Mouse (Mus musculus) frontal cortex, postnatal 10 days (tissue): ENCODE results near the gene Zfp217.
A peak's percentile ranks its signal among the peaks of the same experiment; 100 is the strongest.

Experiments
- DNase-seq, 2 experiments: peaks; one replicate each; pipeline ENCODE4 v3.0.0; 2022; ENCODE audit warnings: low spot score in 2 of 2, mixed read lengths in 1 of 2

Gene Zfp217

GRCm38 (mm10) chr2:170133093-170133731 lies 14.7 kb downstream of the Zfp217 start:
- DNase-seq = peak in 1 of 2 experiments; percentile 54

- no peak for DNase-seq
Observed at GRCm38 (mm10) chr2:170132716-170133092, 15.2 kb downstream of the Zfp217 start.

- DNase-seq = no peak
Observed at GRCm38 (mm10) chr2:170131981-170132460, 15.9 kb downstream of the Zfp217 start.

- peak; percentile 75 to 80 for DNase-seq
Observed at GRCm38 (mm10) chr2:170130780-170131645, 16.9 kb downstream of the Zfp217 start.

GRCm38 (mm10) chr2:170129923-170130779 lies 17.8 kb downstream of the Zfp217 start:
- no peak for DNase-seq

GRCm38 (mm10) chr2:170129248-170129922 lies 18.5 kb downstream of the Zfp217 start:
- DNase-seq = no peak

- no peak for DNase-seq
Observed at GRCm38 (mm10) chr2:170128461-170129247, 19.2 kb downstream of the Zfp217 start.

- no peak for DNase-seq
Observed at GRCm38 (mm10) chr2:170127523-170127922, 20.4 kb downstream of the Zfp217 start.

- no peak for DNase-seq
Observed at GRCm38 (mm10) chr2:170126266-170126665, 21.6 kb downstream of the Zfp217 start.

GRCm38 (mm10) chr2:170122197-170122596 lies 25.7 kb downstream of the Zfp217 start:
- no peak for DNase-seq

- DNase-seq = no peak
Observed at GRCm38 (mm10) chr2:170120139-170121027, 27.5 kb downstream of the Zfp217 start.

GRCm38 (mm10) chr2:170116704-170117281 lies 31.1 kb downstream of the Zfp217 start:
- DNase-seq = peak in 1 of 2 experiments; percentile 64

GRCm38 (mm10) chr2:170110306-170110705 lies 37.6 kb downstream of the Zfp217 start:
- DNase-seq = no peak

GRCm38 (mm10) chr2:170109528-170109927 lies 38.4 kb downstream of the Zfp217 start:
- no peak for DNase-seq

- DNase-seq = no peak
Observed at GRCm38 (mm10) chr2:170107791-170108190, 40.1 kb downstream of the Zfp217 start.

GRCm38 (mm10) chr2:170106000-170106399 lies 41.9 kb downstream of the Zfp217 start:
- DNase-seq = no peak

GRCm38 (mm10) chr2:170104396-170104795 lies 43.5 kb downstream of the Zfp217 start:
- no peak for DNase-seq

- DNase-seq = peak in 1 of 2 experiments; percentile 34
Observed at GRCm38 (mm10) chr2:170103852-170104251, 44.1 kb downstream of the Zfp217 start.

- DNase-seq = no peak
Observed at GRCm38 (mm10) chr2:170103341-170103740, 44.6 kb downstream of the Zfp217 start.
